Mouse (Mus musculus) cerebellum, postnatal 10 days (tissue): Measurements from ENCODE around the gene Zfp512.
"Not testable (repeated sequence)": the region's sequence is repeated elsewhere in the genome, so short reads cannot be mapped to it uniquely, and the experiment has no call there.

Experiments
- DNase-seq, 2 experiments: peaks; one replicate each; pipeline ENCODE4 v3.0.0; 2021; ENCODE audit warnings: mixed read lengths in 2 of 2

Gene Zfp512

DNA sequence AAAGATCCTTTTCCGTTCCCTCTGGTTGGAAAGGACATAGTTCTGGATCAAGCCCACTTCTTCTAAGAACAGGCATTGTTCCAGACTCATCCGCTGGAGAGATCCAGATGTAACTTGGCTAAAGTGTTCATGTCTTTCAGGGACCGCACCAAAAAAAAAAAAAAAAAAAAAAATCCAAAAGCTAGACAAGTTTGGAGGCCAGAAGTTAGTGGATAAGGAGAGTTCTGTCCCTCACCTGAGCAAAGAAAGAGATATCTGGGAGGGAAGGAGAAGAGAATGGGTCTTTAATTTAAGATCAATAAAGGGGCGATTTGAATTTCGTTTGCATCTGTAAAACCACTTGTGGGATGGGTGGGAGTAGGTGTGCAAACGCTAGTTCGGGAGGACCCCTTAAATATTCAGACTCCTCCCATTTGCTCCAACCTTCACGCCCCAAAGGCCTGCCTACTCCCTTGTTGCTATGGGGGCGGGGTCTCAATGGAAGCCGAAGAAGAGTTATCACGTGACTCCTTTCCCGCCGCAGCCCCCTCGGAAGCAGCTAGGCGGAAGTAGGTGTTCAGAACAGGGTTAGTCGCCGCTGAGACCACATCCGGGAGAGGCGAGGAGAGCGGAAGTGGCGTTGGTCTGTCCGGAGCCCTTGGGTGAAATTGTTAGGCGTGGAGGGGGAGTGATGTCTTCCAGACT is at the start of gene Zfp512:
TSS of gene Zfp512 (plus strand) at position 554 of the 684 bp plus-strand sequence.
- DNase-seq: peak; percentile 96 to 97

DNA sequence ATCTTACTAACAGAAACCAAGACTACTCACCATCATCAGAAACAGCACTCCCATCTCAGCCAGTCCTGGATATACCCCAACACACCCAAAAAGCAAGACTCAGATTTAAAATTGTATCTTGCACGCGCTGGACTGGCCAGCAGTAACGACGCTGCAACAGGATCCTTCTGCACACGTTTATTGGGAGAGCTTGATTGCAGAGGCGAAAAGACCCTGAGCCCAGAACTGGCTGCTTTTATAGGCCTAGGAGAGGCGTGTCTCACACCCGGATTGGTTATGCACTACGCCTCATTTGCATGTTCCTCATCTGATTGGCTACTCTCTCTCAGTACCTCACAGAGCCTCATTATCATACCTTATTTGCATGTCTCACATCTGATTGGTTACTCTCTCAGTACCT is 17.5 kb upstream of the Zfp512 start:
- DNase-seq: not testable (repeated sequence)

DNA sequence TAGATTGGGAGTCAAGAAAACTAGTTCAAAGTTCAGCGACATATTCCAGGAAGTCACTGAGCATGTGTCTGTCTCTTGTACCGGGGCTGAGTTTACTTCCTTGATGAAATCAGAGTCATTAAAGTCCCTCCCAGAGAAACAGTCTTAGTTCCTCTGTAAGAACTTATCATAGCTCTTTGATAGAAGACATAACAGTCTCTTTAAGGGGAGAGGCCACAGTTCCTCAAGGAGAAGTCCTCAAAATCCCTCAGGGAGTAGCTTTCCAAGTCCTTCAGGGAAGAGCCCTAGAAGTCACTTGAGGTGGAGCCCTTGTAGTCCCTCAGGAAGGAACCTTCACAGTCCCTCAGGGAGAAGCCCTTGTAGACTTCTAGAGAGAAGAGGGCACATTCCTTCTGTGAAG is 895 bp upstream of the Zfp512 start:
- DNase-seq: no peak

DNA sequence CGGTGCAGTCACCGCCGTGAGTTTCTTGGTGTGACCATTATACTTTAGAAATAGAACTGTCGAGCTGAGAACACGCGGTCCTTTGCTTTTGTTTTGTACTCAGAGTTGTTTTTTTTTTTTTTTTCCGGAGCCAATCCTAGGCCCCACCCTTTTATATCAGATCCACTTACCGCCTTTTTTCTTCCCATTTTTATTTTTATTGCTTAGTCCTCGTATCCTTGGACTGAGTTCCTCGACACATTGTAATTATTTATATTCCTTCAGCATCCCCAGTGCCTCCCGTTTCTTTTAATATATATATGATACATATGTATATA is 289 bp downstream of the Zfp512 start:
- DNase-seq: no peak

DNA sequence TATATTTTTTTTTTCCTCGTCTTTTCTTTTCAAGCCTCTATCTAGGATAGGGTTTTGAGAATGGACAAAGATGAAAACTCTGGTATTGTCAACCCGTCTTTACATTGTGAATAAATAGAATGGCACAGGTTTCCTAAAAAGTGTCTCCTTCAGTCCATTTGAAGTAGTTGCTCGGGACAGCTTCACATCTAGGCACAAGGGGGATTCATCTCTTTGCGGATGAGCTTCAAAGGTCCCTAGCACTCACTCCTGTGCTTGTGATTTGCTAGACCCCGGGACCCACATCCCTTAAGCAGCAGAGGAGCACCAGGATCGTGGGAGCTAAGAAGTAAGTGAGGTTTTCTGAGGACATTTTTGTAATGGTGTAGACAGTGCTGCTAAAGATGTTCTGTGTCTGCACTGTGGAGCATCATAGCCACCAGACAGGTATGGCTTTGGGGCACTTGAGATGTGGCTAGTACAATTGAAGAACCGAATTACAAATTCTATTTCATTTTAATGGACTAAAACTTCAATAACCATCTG is 717 bp downstream of the Zfp512 start:
- DNase-seq: peak in 1 of 2 experiments; percentile 24

DNA sequence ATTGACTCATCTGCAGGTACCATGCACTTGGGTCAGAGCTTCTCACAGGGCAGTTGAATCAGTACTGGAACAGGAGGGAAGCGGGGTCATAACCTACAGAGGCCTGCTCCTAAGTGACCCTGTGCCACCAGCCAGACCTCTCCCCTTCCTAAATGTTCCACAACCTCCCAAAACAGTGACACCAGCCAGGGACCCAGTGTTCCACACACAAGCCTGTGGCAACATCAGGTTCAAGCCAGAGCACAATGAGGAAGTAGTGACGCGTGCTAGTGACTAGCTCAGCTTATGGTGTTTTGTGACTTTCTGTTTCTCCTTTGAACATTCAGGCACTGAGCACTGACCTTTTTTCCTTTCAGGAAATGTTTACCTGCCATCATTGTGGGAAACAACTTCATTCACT is 15.6 kb downstream of the Zfp512 start:
- no peak for DNase-seq

DNA sequence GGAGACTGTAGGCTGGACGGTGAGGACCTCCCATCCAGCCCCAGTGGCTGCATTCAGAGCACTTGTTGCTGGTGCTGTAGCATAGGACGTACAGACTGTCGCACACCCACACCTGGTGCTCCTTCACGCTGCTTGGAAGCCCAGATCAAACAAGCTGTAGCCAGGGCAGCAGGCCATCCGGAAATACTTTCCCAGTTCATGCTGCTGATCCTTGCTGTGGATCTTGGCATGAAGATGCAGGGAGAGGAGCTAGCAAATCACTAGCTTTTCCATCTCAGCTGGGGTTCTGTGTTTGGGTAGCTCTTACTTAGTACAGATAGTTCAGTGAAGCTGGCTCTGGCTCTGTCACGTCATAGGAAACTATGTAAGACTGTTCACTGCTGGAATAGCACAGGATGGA is 17.5 kb downstream of the Zfp512 start:
- no peak for DNase-seq

DNA sequence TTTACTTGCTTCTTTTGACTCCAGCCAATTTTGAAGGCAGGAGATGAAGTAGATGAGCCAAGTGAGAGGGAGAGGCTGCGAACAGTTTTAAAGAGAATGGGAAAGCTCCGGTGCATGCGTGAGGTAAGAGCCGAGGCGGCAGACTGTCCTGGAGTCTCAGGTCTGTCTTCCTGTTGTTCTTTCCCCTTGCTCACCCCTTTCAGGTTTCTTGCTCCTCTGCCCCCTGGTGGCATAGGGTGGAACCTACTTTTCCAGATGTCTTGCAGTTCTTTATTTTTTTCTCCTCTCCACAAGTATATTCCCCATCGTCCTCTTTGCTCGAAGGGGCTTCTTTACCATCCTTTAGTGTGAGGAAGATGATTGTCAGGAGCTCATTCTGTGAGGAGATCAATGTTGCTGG is 18.1 kb downstream of the Zfp512 start:
- DNase-seq: peak; percentile 52 to 58

DNA sequence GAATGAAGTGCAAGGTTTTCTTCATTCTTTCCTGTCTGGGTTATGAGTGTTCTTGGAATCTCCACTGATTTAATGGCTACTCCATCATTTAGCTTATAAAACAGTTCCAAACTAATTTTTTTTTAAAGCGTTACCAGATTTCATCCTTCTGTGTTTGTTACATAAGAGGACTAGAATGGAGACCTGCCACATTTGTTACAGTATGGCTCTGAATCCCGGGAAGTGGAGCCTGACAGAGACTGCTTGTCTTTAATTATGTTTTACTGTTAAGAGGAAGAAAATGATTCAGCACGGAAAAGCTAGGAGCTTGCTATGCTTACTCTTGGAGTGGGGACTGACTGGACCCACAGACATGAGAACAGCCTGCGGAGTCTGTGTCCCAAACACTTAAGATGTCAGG is 28.3 kb downstream of the Zfp512 start:
- DNase-seq: no peak

DNA sequence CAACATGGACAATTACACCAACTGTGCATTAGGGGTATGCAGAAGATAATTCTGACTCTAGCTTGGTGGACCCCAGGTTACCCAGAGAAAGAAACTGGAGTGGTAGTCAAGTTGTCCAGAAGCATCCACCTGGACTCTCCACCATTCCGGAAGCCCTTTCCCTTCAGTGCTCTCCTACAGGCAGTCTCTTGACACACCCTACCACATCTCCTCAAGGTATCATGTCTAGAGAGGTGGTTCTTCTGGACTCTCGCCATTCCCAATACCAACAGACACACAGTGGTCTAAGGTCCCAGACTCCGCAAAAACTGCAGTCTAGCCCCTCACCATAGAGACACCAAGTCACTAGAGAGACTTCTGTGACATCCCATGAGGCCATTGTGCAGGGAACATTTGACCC is 33.2 kb downstream of the Zfp512 start, which contains the start of gene 4930548H24Rik:
TSS of gene 4930548H24Rik (plus strand) at position 301 of the 400 bp plus-strand sequence.
- DNase-seq: no peak

DNA sequence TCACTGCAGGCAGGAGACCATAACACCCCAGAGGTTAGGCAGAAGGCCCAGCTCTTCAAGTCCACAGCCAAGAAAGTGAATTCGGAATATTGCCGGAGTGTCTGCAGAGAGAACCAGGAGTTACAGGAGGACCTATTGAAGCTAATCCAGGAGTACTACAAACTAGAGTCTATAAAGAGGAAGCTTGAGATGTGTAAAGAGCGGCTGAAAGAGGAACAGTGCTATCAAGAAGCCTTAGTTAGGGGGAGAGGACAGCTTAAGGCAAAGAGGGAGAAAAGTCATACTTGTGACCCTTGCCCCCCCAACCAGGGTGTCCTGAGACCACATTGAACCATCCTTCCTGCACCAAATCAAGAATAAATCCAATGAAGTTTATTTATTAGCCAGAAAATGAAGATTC is 35.7 kb downstream of the Zfp512 start:
- DNase-seq: no peak

DNA sequence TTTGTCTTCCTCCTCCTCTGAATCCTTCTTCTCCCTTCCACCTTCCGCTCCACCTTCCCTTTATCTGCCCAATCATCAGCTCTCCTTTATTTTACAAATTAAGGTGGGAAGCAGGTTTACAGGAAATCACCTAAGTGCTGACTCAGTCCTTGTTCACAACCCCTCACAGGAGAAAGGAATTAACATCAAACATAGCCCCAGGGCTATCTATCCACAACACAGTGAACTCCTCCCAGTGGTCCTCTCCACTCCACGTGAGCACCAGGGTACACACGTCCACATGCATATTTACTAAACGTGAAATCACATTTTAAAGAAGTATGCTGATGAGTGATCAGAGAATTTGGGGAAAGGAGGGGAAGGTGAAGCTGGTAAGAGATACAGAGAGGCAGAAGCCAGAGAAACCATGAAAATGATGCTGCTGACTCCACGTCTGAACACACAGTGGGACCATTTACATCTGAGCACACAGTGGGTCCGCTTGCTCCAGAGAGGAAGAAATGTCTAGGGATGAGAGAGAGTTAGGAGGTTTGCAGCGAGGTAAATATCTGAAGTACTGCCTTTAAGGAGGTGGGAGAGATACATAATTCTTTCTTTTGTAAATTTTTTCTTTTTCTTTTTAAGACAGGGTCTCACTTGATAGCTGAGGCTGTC is 37.0 kb downstream of the Zfp512 start:
- no peak for DNase-seq

DNA sequence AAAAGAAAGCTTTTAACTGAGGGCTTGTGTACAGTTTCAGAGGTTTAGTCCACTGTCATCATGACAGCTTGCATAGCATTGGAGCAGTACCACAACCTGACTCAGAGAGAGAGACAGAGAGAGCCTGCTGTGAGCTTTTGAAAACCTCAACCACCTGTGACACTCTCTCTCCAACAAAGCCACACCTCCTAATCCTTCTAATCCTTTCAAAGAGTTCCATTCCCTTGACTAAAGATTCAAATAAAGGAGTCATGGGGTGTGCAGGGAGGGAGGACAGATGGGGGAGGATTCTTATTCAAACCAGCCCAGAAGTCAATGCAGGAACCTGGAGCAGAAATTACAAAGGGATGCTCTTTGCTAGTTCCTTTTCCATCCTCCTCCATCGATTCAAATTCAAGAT is 39.8 kb downstream of the Zfp512 start:
- no peak for DNase-seq

DNA sequence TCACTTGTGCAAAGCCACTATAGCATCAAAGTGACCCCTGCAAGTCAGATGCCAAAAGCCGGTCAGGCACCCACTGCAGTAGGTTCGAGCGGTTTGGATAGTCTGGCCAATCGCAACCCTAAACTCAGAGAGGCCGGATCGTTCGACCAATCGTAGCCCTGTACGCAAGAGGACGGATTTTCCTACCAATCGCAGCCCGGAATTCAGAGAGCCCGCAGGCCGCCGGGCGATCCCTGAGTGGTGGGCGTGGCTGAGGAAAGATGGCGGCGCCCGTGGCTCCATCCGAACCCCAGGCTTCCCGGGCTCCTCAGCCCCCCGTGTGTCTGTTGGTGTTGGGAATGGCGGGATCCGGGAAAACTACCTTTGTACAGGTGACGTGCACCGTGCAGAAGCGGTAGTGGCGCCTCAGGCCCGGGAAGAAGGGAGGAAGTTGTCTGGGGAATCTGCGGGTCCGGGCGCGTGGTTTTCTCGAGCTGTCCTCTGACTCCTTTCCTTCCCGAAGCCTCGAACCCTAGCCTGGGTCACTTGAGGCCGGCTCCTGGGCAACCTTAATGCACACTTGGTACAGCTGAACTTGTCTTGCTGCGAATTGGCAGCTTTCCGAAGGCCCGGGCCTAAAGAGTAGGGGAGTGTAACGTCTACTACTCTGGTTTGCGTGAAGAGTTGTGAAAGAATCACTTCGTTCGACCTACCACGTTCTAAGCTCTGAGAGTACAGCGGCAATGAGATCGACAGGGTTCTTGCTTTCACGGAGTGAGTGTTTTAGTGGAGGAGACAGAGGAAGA is 42.5 kb downstream of the Zfp512 start, which contains the start of gene Gpn1:
TSS of gene Gpn1 (plus strand) at position 229 of the 785 bp plus-strand sequence.
- DNase-seq: peak; percentile 95

DNA sequence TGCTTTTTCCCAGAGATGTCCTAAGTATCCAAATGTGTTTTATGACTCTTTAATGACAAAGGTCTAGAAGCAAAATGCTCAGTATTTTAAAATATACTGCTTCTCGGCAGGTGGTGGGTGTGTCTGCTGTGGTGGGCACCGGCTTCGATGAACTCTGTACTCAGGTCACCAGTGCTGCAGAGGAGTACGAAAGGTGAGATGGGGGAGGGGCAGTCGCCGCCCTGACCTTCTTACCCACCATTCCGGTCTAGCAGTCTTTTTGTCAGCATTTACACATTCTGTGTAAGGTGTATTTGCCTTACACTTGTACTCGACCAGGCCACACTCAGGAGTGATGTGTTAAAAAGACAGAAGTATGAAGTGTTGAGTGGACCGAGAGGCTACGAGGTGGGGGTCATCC is 52.6 kb downstream of the Zfp512 start:
- DNase-seq: no peak

DNA sequence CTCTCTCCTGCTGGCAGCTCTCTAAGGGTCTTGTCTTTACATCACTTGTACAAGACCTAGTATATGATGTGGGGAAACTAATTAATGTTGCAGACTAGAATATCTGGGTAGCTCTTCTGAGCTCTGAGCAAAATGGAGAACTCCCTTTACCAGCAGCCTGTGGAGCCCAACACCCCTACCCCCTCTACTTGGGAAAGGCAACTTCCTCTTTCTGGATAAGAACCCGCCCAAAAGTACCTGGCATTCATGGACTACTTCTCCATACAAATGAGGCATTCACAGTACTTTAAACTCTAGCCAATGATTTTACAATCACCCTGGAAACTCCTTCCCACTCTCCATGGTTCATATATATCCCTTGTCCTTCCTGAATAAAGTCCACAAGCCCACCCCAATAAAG is 60.2 kb downstream of the Zfp512 start:
- DNase-seq: no peak

DNA sequence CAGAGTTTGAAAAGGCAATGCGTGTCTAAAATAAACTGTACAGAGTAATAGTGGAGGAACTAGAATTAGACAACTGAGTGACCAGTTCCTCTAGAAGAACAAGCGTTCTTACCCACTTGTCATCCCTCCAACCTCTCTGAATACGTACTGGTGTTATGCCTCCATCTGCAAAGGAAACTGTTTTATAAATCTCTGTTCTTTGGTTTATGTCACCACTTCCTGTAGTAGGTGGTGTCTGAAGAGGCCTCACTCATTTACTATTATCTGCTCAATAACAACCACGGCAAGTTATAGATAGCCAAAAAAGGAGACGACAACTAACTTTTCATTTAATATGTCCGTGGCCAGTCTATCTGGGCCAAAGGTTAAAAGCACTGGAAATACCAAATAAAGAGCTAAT is 68.3 kb downstream of the Zfp512 start:
- DNase-seq: no peak

DNA sequence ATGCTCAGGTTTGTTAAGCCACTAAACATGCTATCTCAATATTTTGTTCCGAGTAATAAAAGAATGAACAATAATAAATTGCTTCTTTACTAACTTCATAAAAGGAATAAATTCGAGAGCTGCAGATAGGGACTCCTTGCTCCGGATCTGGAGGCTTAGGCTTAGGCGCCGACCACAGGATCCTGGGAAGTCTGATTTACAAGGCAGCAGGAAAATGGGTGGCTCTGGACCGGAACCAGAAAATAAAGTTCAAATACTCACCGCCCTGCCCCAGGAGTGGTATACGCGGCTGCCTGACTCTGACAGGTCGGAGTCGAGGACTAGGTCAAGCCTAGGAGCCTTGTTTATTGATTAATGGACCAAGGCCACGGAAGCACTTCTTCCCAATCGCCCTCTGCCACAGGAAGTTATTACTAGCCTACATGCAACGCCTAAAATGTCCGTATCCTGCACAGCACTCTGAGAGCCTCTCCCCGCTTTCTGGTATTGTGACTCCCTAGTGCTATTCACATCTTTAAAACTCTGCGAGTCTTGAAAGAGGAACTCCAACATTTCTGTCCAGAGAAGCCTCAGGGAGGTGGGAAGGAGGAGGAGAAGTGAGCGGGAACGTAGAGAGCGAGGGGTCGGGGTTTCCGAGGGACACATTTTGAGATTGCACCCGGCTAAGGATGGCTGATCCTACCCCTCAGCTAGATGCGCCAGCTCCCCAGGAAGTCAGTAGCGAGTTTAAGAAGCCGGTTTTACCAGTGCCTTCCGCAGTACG is 74.3 kb downstream of the Zfp512 start, which contains the start of gene Slc4a1ap:
TSS of gene Slc4a1ap (plus strand) at position 642 of the 763 bp plus-strand sequence.
- peak; percentile 86 to 90 for DNase-seq

DNA sequence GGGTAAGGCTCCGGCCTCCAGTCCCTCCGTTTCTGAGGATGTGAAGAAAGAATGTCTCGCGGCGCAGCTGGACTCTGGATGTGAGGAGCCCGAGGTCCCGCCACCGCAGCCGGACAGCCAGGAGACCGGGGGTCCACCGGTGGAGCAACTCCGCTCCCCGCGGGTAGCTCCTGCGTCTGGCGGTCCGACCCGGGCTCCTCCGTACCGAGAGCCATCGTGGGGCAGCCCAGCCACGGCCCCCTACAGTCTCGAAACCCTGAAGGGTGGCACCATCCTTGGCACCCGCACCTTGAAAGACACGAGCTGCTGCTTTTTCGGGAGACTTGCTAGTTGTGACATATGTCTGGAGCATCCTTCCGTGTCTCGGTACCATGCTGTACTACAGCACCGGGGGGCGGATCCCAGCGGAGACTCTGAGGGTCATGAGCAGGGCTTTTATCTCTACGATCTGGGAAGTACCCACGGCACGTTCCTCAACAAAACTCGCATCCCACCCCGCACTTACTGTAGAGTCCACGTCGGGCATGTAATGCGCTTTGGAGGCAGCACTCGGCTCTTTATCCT is 75.0 kb downstream of the Zfp512 start:
- no peak for DNase-seq

DNA sequence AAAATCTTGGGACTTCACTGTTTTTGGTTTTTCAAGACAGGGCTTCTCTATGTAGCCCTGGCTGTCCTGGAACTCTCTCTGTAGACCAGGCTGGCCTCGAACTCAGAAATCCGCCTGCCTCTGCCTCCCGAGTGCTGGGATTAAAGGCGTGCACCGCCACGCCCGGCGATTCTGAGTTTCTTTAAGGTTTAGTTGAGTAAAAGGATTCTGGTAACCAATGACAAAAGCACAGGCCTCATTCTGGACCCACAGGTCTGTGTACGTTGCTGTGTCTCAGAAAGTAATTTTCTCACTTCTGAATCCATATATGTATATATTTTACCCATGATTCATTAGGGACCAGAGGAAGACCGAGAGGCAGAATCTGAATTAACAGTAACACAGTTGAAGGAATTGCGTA is 75.5 kb downstream of the Zfp512 start, which contains the start of gene Supt7l:
TSS of gene Supt7l (minus strand) at position 101 of the 400 bp plus-strand sequence.
- not testable (repeated sequence) for DNase-seq

DNA sequence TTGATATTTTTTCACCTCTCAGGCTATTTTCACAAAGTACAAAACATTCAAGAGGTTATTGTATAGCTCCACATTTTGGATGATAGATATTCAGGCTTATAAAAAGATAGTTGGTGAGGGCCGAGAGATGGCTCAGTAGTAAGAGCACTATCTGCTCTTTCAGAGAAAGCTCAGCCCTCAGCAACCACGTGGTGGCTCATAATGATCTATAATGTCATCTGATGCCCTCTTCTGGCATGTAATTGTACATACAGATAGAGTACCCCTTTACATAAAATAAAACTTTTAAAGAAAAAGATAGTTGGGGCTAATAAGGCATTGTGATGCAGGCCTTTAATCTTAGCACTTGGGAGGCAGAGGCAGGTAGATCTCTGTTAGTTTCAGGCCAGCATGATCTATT is 76.3 kb downstream of the Zfp512 start:
- no peak for DNase-seq
